Mouse (Mus musculus) bone marrow, adult 2 months (tissue): ENCODE results near the gene Cd80.

Experiments
- CTCF ChIP-seq: fragments of 200-500 bp; IDR thresholded peaks from 2 replicates; pipeline ENCODE4 v1.5.1; 2011; ENCODE audit warnings: low read length, control low read depth; ENCODE audit not compliant: control insufficient read depth, insufficient read depth
- POLR2A ChIP-seq: fragments of 200-500 bp; IDR thresholded peaks from 2 replicates; pipeline ENCODE4 v1.6.1; 2011; ENCODE audit warnings: low read depth, mild to moderate bottlenecking, control low read depth, low read length, borderline replicate concordance; ENCODE audit not compliant: control insufficient read depth

- TF ChIP-seq POLR2A (no peak), CTCF (no peak)
Observed at GRCm38 (mm10) chr16:38453952-38454351, 1.4 kb upstream of the Cd80 start.
